Mouse (Mus musculus): ENCODE results near the gene Pbld1. TPM values are rescaled to one million over a fixed set of nuclear protein-coding genes. Genes with fewer than 3 reads are reported as not detected.

Gene Pbld1
- total and polyA plus RNA-seq, 2 experiments from 2014 or later, result 0.27 TPM; not detected in 1

DNA sequence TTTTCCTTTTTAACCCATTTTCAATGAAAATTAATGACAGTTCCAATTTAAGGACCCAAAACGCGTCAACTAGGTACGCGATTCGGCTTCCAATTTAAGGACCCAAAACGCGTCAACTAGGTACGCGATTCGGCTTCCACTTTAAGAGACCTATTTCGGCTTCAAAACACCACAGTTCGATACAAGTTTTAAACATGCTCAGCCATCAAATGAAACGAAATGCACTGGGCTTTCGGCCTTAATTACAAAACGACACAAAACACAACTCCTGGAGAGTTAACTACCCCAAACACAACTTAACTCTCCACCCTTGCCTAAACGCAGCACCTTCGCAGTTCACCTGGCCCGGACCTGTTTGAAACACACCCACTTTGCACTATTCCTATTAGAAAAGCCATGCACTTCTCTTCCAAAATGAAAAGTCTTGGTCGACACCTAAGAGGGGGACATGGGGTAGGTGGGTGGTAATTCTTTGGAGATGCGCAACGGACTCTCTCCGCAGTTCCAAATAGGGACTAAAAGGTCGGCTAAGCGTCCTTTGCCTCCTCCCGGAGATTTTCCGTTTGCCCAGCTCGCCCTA, 37.3 kb upstream of the Pbld1 start:
- Histone ChIP-seq H3K4me1 (ENCODE audit: insufficient read depth) (peaks cover 39% of the 10 kb centered on the region), H3K9ac (peak overlapping the region; percentile 100), H3K27me3 (ENCODE audit: insufficient read depth, low read length) (no peaks in the 10 kb centered on the region), H3K4me2 (ENCODE audit: low read depth) (peak overlapping the region; percentile 63), H3K9me3 (ENCODE audit: low read length) (no peaks in the 10 kb centered on the region), H3K36me3 (ENCODE audit: insufficient read depth) (no peaks in the 10 kb centered on the region; the same call in 1 of the 2 replicates), H3K27ac (ENCODE audit: low read depth, low read length) (peak overlapping the region; percentile 100), H3K4me3 (ENCODE audit: low read depth, low read length) (peak overlapping the region; percentile 82)
- WGBS, result under 1% methylated on average over 27 of the region's 27 CpGs
- no peak for TF ChIP-seq CTCF (IDR thresholded peaks at IDR 0.05; ENCODE audit: low read depth)
- ATAC-seq, result no peak
- peak; percentile 50 for DNase-seq

GRCm38 (mm10) chr10:63023121-63023748, 36.7 kb upstream of the Pbld1 start:
- WGBS, result under 1% methylated on average over 64 of the region's 68 CpGs
- Histone ChIP-seq H3K36me3 (ENCODE audit: insufficient read depth) (no peaks in the 10 kb centered on the region), H3K27ac (ENCODE audit: low read depth, low read length) (peak overlapping the region; percentile 100), H3K4me1 (ENCODE audit: insufficient read depth) (peaks cover 39% of the 10 kb centered on the region), H3K9me3 (ENCODE audit: low read length) (no peaks in the 10 kb centered on the region), H3K9ac (peak overlapping the region; percentile 100), H3K4me3 (ENCODE audit: low read depth, low read length) (peak overlapping the region; percentile 82), H3K4me2 (ENCODE audit: low read depth) (peak overlapping the region; percentile 63), H3K27me3 (ENCODE audit: insufficient read depth, low read length) (no peaks in the 10 kb centered on the region)
- peak; percentile 16 for ATAC-seq
- peak; percentile 76 for DNase-seq
- no peak for TF ChIP-seq CTCF (IDR thresholded peaks at IDR 0.05; ENCODE audit: low read depth)

- peaks cover 39% of the 10 kb centered on the region for H3K4me1 ChIP-seq (ENCODE audit: insufficient read depth)
- ATAC-seq, result peak; percentile 93
- no peak for TF ChIP-seq CTCF (IDR thresholded peaks at IDR 0.05; ENCODE audit: low read depth)
- no peaks in the 10 kb centered on the region for H3K9me3 ChIP-seq (ENCODE audit: low read length)
- peak; percentile 100 for DNase-seq
- H3K36me3 ChIP-seq (ENCODE audit: insufficient read depth), result no peaks in the 10 kb centered on the region
- H3K27me3 ChIP-seq (ENCODE audit: insufficient read depth, low read length), result no peaks in the 10 kb centered on the region
- peak within 1 kb of the TSS; percentile 63 for H3K4me2 ChIP-seq (ENCODE audit: low read depth)
- H3K9ac ChIP-seq, result peak within 1 kb of the TSS; percentile 100
- WGBS, result 5% methylated on average over 55 of the region's 69 CpGs
- peak within 1 kb of the TSS; percentile 100 for H3K27ac ChIP-seq (ENCODE audit: low read depth, low read length)
- H3K4me3 ChIP-seq (ENCODE audit: low read depth, low read length), result peak within 1 kb of the TSS; percentile 82
These were observed 36.0 kb upstream of the Pbld1 start, which contains the start of the genes Hnrnph3 and Pbld2 for GRCm38 (mm10) chr10:63023749-63024579. Hnrnph3 (minus strand) TSS chr10:63024217. Pbld2 (plus strand) TSS chr10:63024315.

DNA sequence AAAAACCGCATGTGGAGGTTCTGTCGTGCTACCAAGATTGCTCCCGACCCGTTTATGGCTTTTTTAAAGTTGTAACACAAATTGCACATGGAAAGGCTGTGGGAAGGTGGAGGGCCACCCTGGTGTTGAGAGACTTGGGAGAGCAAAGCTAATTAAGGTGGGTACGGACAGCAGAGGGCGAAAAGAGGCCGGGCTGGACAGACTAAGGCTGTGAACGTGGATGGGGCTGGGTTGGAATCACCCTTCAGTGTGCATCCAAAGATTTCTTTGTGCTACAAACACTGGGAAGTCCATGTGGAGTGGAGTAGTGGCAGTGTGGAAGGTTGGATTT, 35.4 kb upstream of the Pbld1 start:
- no peaks in the 10 kb centered on the region for H3K9me3 ChIP-seq (ENCODE audit: low read length)
- H3K4me1 ChIP-seq (ENCODE audit: insufficient read depth), result peaks cover 39% of the 10 kb centered on the region
- ATAC-seq (peak; percentile 5), DNase-seq (no peak)
- peak; percentile 47 for TF ChIP-seq CTCF (IDR thresholded peaks at IDR 0.05; ENCODE audit: low read depth)
- peak overlapping the region; percentile 82 for H3K4me3 ChIP-seq (ENCODE audit: low read depth, low read length)
- H3K27ac ChIP-seq (ENCODE audit: low read depth, low read length), result peak overlapping the region; percentile 100
- peak overlapping the region; percentile 63 for H3K4me2 ChIP-seq (ENCODE audit: low read depth)
- H3K27me3 ChIP-seq (ENCODE audit: insufficient read depth, low read length), result no peaks in the 10 kb centered on the region
- H3K9ac ChIP-seq, result peak overlapping the region; percentile 100
- WGBS, result under 1% methylated on average over 8 of the region's 8 CpGs
- no peaks in the 10 kb centered on the region for H3K36me3 ChIP-seq (ENCODE audit: insufficient read depth)

DNA sequence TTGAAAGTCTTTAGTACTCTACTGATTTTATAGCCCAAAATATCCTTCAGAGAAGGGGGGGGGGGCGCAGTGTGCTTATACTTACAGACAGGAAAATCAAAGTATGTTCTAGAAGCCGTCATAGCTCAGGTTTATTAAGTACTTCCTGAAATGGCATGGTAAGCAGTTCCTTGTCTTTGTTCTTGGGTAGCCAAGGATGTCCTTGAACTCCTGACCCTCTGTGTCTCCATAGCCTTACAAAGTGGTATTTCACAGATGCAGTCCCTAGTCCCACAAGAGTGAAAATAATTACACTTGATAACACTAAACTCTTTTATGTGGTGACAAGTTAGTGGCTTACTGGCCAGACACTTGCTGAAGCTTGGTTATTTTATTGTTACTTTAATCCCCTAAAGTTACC, 34.9 kb upstream of the Pbld1 start:
- 17% methylated on average over 2 of the region's 2 CpGs for WGBS
- DNase-seq, result peak; percentile 49
- Histone ChIP-seq H3K4me2 (ENCODE audit: low read depth) (peak overlapping the region; percentile 63), H3K27me3 (ENCODE audit: insufficient read depth, low read length) (no peaks in the 10 kb centered on the region), H3K4me3 (ENCODE audit: low read depth, low read length) (peak overlapping the region; percentile 82), H3K4me1 (ENCODE audit: insufficient read depth) (peaks cover 39% of the 10 kb centered on the region), H3K9ac (peak overlapping the region; percentile 100), H3K36me3 (ENCODE audit: insufficient read depth) (no peaks in the 10 kb centered on the region), H3K27ac (ENCODE audit: low read depth, low read length) (peak overlapping the region; percentile 100), H3K9me3 (ENCODE audit: low read length) (no peaks in the 10 kb centered on the region)
- no peak for TF ChIP-seq CTCF (IDR thresholded peaks at IDR 0.05; ENCODE audit: low read depth)
- no peak for ATAC-seq

- no peak for TF ChIP-seq CTCF (IDR thresholded peaks at IDR 0.05; ENCODE audit: low read depth)
- H3K9ac ChIP-seq, result peak overlapping the region; percentile 100
- DNase-seq, result peak; percentile 66
These were observed 34.4 kb upstream of the Pbld1 start for GRCm38 (mm10) chr10:63025491-63026011.

More at GRCm38 (mm10) chr10:63025491-63026011, 34.4 kb upstream of the Pbld1 start:
- Histone ChIP-seq H3K36me3 (ENCODE audit: insufficient read depth) (no peaks in the 10 kb centered on the region), H3K9me3 (ENCODE audit: low read length) (no peaks in the 10 kb centered on the region), H3K4me1 (ENCODE audit: insufficient read depth) (peaks cover 37% of the 10 kb centered on the region), H3K27me3 (ENCODE audit: insufficient read depth, low read length) (no peaks in the 10 kb centered on the region), H3K4me3 (ENCODE audit: low read depth, low read length) (peak overlapping the region; percentile 82), H3K27ac (ENCODE audit: low read depth, low read length) (peak overlapping the region; percentile 100), H3K4me2 (ENCODE audit: low read depth) (peak overlapping the region; percentile 63)
- ATAC-seq, result no peak
- WGBS, result 7% methylated on average over 6 of the region's 6 CpGs
